Mouse (Mus musculus): ENCODE measurements at regions not wholly inside any gene's neighbourhood (a gene's known extent, or its start where the extent isn't known, plus 50 kb on each side); places are given as distances from the start of the nearest gene placed in this dataset.

DNA sequence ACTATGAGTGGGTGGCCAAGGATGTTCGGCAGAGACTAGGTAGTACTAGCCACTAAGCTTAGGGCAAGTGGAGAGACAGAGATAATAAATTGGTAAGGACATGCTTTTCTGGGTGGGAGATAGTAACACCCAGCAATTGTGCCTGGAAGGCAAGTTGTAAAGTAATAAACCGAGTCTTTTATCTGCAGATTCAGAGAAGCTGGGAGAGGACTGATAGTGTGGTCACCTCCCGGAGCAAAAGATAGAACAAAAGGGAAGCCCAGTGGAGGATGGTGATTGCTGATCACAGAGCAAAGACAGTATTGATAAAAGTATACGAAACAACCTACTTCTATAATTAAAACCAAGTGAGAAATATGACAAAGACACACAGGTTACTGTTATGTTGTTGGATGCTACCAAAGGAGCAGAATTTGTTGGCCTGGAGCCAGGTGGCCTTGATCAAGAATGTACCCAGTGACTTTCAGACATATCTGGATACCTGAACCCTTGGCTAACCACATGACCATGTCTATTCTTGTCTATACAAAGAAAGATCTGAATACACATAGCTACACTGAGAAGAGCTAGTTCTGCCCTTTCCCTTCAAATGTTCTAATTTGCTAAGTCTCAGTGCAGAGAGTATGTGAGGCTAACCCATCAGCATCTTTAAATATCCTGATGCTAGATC is 150.7 kb downstream of the Gm5447 start:
- no peaks in the 10 kb centered on the region for H3K27me3 ChIP-seq (ENCODE audit: control insufficient read depth, insufficient read depth, insufficient read length)
- H3ac ChIP-seq (ENCODE audit: control insufficient read depth, insufficient read length), result no peak overlapping the region
- H3K4me3 ChIP-seq, result no peak overlapping the region
- TF ChIP-seq CEBPB (IDR thresholded peaks at IDR 0.05; ENCODE audit: insufficient read depth, poor library complexity, severe bottlenecking) (no peak), REST (IDR thresholded peaks at IDR 0.05; ENCODE audit: insufficient read depth, insufficient read length) (no peak), TCF12 (IDR thresholded peaks at IDR 0.05; ENCODE audit: insufficient read depth, poor library complexity, severe bottlenecking) (no peak), POLR2AphosphoS2 (IDR thresholded peaks at IDR 0.05; ENCODE audit: insufficient read length, low read depth) (no peak), USF1 (IDR thresholded peaks at IDR 0.05; ENCODE audit: low read depth) (no peak), E2F4 (IDR thresholded peaks at IDR 0.05; ENCODE audit: insufficient read depth) (no peak), TCF3 (IDR thresholded peaks at IDR 0.05; ENCODE audit: insufficient read length, low read depth) (no peak), MYOG (IDR thresholded peaks at IDR 0.05; ENCODE audit: control insufficient read depth in 1 of 3, insufficient read depth in 1 of 3, insufficient read length in 2 of 3, low read depth in 2 of 3) (no peak), POLR2A (IDR thresholded peaks at IDR 0.05; ENCODE audit: insufficient read length, low read depth) (no peak)
- no peak overlapping the region for H3K4me2 ChIP-seq (ENCODE audit: low read depth)
- H3K36me3 ChIP-seq (ENCODE audit: control insufficient read depth, insufficient read depth), result no peaks in the 10 kb centered on the region
- no peaks in the 10 kb centered on the region for H3K79me2 ChIP-seq (ENCODE audit: control insufficient read depth, insufficient read depth)

DNA sequence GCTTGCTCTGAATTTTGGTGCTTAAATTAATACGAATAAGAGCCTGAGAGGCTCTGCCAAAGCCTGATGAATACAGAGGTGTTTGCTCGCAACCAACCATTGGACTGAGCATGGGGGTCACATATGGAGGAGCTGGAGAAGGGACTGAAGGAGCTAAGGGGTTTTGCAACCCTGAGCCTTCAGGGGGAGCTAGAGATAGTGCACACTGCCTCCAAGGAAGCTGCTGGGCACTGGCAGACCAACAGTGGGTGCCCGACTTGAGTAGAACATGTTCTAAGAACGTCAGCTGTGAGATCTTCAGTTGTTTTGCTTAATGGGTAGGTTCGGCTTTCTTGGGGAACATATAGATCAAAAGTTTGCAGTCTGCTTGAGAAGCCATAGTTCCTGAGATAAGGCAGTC is 158.5 kb downstream of the Gm5447 start:
- TF ChIP-seq USF1 (IDR thresholded peaks at IDR 0.05; ENCODE audit: low read depth), result no peak
- Histone ChIP-seq H3K4me2 (ENCODE audit: low read depth) (no peak overlapping the region), H3K36me3 (ENCODE audit: control insufficient read depth, insufficient read depth) (no peaks in the 10 kb centered on the region), H3K4me3 (no peak overlapping the region), H3K79me2 (ENCODE audit: control insufficient read depth, insufficient read depth) (no peaks in the 10 kb centered on the region), H3ac (ENCODE audit: control insufficient read depth, insufficient read length) (no peak overlapping the region), H3K27me3 (ENCODE audit: control insufficient read depth, insufficient read depth, insufficient read length) (no peaks in the 10 kb centered on the region)

DNA sequence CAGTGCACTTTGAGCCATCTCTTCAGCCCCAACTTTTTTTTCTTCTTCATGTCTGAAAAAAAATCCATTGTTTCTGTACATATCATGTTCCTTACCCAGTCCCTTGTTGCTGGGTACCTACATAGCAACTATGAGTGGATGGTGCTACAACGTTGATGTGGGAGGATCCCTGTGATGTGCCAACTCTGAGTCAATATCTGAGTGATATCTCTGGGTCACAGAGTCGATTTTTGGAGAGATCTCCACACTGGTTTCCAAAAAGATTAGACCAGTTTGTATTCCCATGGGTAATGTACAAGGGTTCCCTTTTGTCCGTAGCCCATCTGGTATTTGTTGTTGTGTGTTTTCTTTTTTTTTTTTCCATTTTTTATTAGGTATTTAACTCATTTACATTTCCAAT is 165.7 kb downstream of the Gm5447 start:
- Histone ChIP-seq H3K4me2 (ENCODE audit: low read depth) (no peak overlapping the region), H3K27me3 (ENCODE audit: control insufficient read depth, insufficient read depth, insufficient read length) (no peaks in the 10 kb centered on the region), H3K36me3 (ENCODE audit: control insufficient read depth, insufficient read depth) (no peaks in the 10 kb centered on the region), H3K4me3 (no peak overlapping the region), H3ac (ENCODE audit: control insufficient read depth, insufficient read length) (no peak overlapping the region), H3K79me2 (ENCODE audit: control insufficient read depth, insufficient read depth) (no peaks in the 10 kb centered on the region)
- TF ChIP-seq MAX (IDR thresholded peaks at IDR 0.05; ENCODE audit: low read depth) (no peak), E2F4 (IDR thresholded peaks at IDR 0.05; ENCODE audit: insufficient read depth) (no peak), MYOG (IDR thresholded peaks at IDR 0.05; ENCODE audit: control insufficient read depth in 1 of 3, insufficient read depth in 1 of 3, insufficient read length in 2 of 3, low read depth in 2 of 3) (no peak), TCF3 (IDR thresholded peaks at IDR 0.05; ENCODE audit: insufficient read length, low read depth) (no peak), POLR2A (IDR thresholded peaks at IDR 0.05; ENCODE audit: insufficient read length, low read depth) (no peak), USF1 (IDR thresholded peaks at IDR 0.05; ENCODE audit: low read depth) (no peak), TCF12 (IDR thresholded peaks at IDR 0.05; ENCODE audit: insufficient read depth, poor library complexity, severe bottlenecking) (no peak), REST (IDR thresholded peaks at IDR 0.05; ENCODE audit: insufficient read depth, insufficient read length) (no peak), CEBPB (IDR thresholded peaks at IDR 0.05; ENCODE audit: insufficient read depth, poor library complexity, severe bottlenecking) (no peak), SRF (IDR thresholded peaks at IDR 0.05; ENCODE audit: control insufficient read depth, insufficient read length, low read depth) (no peak), POLR2AphosphoS2 (IDR thresholded peaks at IDR 0.05; ENCODE audit: insufficient read length, low read depth) (no peak), MYOD1 (IDR thresholded peaks at IDR 0.05; ENCODE audit: control insufficient read depth in 1 of 3, insufficient read length in 2 of 3, low read depth in 2 of 3) (no peak)

DNA sequence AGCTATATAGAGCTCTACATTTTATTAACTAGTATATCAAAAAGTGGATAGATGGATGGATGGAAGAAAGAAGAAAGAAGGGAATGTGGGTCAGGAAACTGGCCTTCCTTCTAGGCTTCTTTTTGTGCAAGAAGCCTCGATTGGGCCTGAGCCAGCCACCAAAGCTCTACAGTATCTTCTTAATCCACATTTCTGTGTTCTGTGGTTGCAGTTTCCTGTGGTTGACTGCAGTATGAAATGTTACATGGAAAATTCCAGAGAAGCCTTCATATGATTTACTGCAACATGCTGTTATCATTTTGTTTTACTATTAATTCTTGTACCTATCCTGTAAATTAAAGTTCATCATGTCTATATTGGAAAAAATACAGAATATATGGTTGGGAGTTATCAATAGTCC is 173.3 kb downstream of the Gm5447 start:
- no peak overlapping the region for H3ac ChIP-seq (ENCODE audit: control insufficient read depth, insufficient read length)
- no peaks in the 10 kb centered on the region for H3K36me3 ChIP-seq (ENCODE audit: control insufficient read depth, insufficient read depth)
- no peaks in the 10 kb centered on the region for H3K79me2 ChIP-seq (ENCODE audit: control insufficient read depth, insufficient read depth)
- no peak overlapping the region for H3K4me3 ChIP-seq
- H3K27me3 ChIP-seq (ENCODE audit: control insufficient read depth, insufficient read depth, insufficient read length), result no peaks in the 10 kb centered on the region
- no peak for TF ChIP-seq POLR2AphosphoS2 (IDR thresholded peaks at IDR 0.05; ENCODE audit: insufficient read length, low read depth)
- TF ChIP-seq MYOD1 (IDR thresholded peaks at IDR 0.05; ENCODE audit: control insufficient read depth in 1 of 3, insufficient read length in 2 of 3, low read depth in 2 of 3), result no peak
- TF ChIP-seq POLR2A (IDR thresholded peaks at IDR 0.05; ENCODE audit: insufficient read length, low read depth), result no peak
- no peak for TF ChIP-seq TCF3 (IDR thresholded peaks at IDR 0.05; ENCODE audit: insufficient read length, low read depth)
- no peak for TF ChIP-seq TCF12 (IDR thresholded peaks at IDR 0.05; ENCODE audit: insufficient read depth, poor library complexity, severe bottlenecking)
- TF ChIP-seq CEBPB (IDR thresholded peaks at IDR 0.05; ENCODE audit: insufficient read depth, poor library complexity, severe bottlenecking), result no peak
- no peak for TF ChIP-seq REST (IDR thresholded peaks at IDR 0.05; ENCODE audit: insufficient read depth, insufficient read length)
- no peak for TF ChIP-seq MYOG (IDR thresholded peaks at IDR 0.05; ENCODE audit: control insufficient read depth in 1 of 3, insufficient read depth in 1 of 3, insufficient read length in 2 of 3, low read depth in 2 of 3)
- no peak for TF ChIP-seq E2F4 (IDR thresholded peaks at IDR 0.05; ENCODE audit: insufficient read depth)
- TF ChIP-seq SRF (IDR thresholded peaks at IDR 0.05; ENCODE audit: control insufficient read depth, insufficient read length, low read depth), result no peak
- no peak for TF ChIP-seq USF1 (IDR thresholded peaks at IDR 0.05; ENCODE audit: low read depth)
- no peak for TF ChIP-seq MAX (IDR thresholded peaks at IDR 0.05; ENCODE audit: low read depth)
- no peak overlapping the region for H3K4me2 ChIP-seq (ENCODE audit: low read depth)

DNA sequence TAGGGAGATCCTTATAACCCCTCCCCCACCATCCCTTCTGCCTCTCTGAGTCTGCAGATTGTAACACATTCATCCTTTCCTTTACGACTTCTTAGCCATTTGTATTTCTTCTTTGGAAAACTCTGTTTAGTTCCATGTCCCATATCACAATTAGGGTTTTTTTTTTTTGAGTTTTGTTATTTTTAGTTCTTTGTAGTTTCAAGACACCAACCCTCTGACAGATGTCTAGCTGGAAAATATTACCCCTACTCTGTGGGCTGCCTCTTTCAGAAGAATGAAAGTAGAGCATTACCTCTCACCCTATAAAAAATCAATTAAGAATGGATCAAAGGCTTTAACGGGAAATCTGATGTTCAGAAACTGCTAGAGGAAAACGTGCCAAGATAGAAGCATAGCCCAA is 180.1 kb downstream of the Gm5447 start:
- Histone ChIP-seq H3K27me3 (ENCODE audit: control insufficient read depth, insufficient read depth, insufficient read length) (no peaks in the 10 kb centered on the region), H3K4me2 (ENCODE audit: low read depth) (no peak overlapping the region), H3K36me3 (ENCODE audit: control insufficient read depth, insufficient read depth) (no peaks in the 10 kb centered on the region), H3K79me2 (ENCODE audit: control insufficient read depth, insufficient read depth) (no peaks in the 10 kb centered on the region), H3K4me3 (no peak overlapping the region), H3ac (ENCODE audit: control insufficient read depth, insufficient read length) (no peak overlapping the region)
- TF ChIP-seq TCF12 (IDR thresholded peaks at IDR 0.05; ENCODE audit: insufficient read depth, poor library complexity, severe bottlenecking), result no peak
- TF ChIP-seq SRF (IDR thresholded peaks at IDR 0.05; ENCODE audit: control insufficient read depth, insufficient read length, low read depth), result no peak
- no peak for TF ChIP-seq POLR2A (IDR thresholded peaks at IDR 0.05; ENCODE audit: insufficient read length, low read depth)
- no peak for TF ChIP-seq CEBPB (IDR thresholded peaks at IDR 0.05; ENCODE audit: insufficient read depth, poor library complexity, severe bottlenecking)
- no peak for TF ChIP-seq USF1 (IDR thresholded peaks at IDR 0.05; ENCODE audit: low read depth)
- TF ChIP-seq E2F4 (IDR thresholded peaks at IDR 0.05; ENCODE audit: insufficient read depth), result no peak
- no peak for TF ChIP-seq MYOD1 (IDR thresholded peaks at IDR 0.05; ENCODE audit: control insufficient read depth in 1 of 3, insufficient read length in 2 of 3, low read depth in 2 of 3)
- no peak for TF ChIP-seq REST (IDR thresholded peaks at IDR 0.05; ENCODE audit: insufficient read depth, insufficient read length)
- TF ChIP-seq TCF3 (IDR thresholded peaks at IDR 0.05; ENCODE audit: insufficient read length, low read depth), result no peak
- no peak for TF ChIP-seq POLR2AphosphoS2 (IDR thresholded peaks at IDR 0.05; ENCODE audit: insufficient read length, low read depth)
- TF ChIP-seq MAX (IDR thresholded peaks at IDR 0.05; ENCODE audit: low read depth), result no peak
- TF ChIP-seq MYOG (IDR thresholded peaks at IDR 0.05; ENCODE audit: control insufficient read depth in 1 of 3, insufficient read depth in 1 of 3, insufficient read length in 2 of 3, low read depth in 2 of 3), result no peak

All from myocyte (in vitro differentiated cells).